Mouse (Mus musculus) intestine, embryonic 16.5 days (tissue): Measurements from ENCODE around the gene Uck2. TPM values are rescaled to one million over a fixed set of nuclear protein-coding genes. Genes with fewer than 3 reads are reported as not detected.

Experiments
- ATAC-seq: fragments of 200-750 bp; cut with Nextera tagmentation; 2 replicates; pipeline ENCODE4 v1.8.0; 2017; ENCODE audit warnings: moderate TSS enrichment, moderate library complexity
- H3K27ac ChIP-seq: fragments of 300-500 bp; sonication (generic); 2 replicates; pipeline ENCODE4 v1.5.1; 2014; ENCODE audit warnings: mild to moderate bottlenecking, low read length
- H3K27me3 ChIP-seq: fragments of 300-500 bp; sonication (generic); replicated peaks from 2 replicates; pipeline ENCODE4 v1.6.1; 2014; ENCODE audit warnings: low read length, control low read depth, mixed read lengths; ENCODE audit not compliant: control insufficient read depth, insufficient read depth
- H3K36me3 ChIP-seq: fragments of 300-500 bp; sonication (generic); 2 replicates; pipeline ENCODE4 v1.6.1; 2014; ENCODE audit warnings: low read length, control low read depth; ENCODE audit not compliant: control insufficient read depth, insufficient read depth
- H3K4me1 ChIP-seq: fragments of 300-500 bp; sonication (generic); 2 replicates; pipeline ENCODE4 v1.6.1; 2014; ENCODE audit warnings: low read length, control low read depth, mixed read lengths; ENCODE audit not compliant: control insufficient read depth, insufficient read depth
- H3K4me2 ChIP-seq: fragments of 300-500 bp; sonication (generic); 2 replicates; pipeline ENCODE4 v1.6.1; 2014; ENCODE audit warnings: low read depth, low read length, control low read depth
- H3K4me3 ChIP-seq: fragments of 300-500 bp; sonication (generic); 2 replicates; pipeline ENCODE4 v1.5.1; 2014; ENCODE audit warnings: mild to moderate bottlenecking, low read length
- H3K9ac ChIP-seq: fragments of 300-500 bp; sonication (generic); 2 replicates; pipeline ENCODE4 v1.6.1; 2014; ENCODE audit warnings: low read depth, low read length
- H3K9me3 ChIP-seq: fragments of 300-500 bp; sonication (generic); 2 replicates; pipeline ENCODE4 v1.6.1; 2016; ENCODE audit warnings: low read length, control low read depth; ENCODE audit not compliant: control insufficient read depth
- WGBS: fragments of 180-500 bp; shearing (Covaris S2); extraction: QIAGEN DNeasy Blood & Tissue Kit; methylation state at CpG from one replicate; pipeline ENCODE4 v1.1.7; 2014; 5-methylcytosine and 5-hydroxymethylcytosine counted together
- polyA plus RNA-seq: library from polyadenylated mRNA; unstranded; fragments of >200 nt; fragmentation: Nextera tagmentation; extraction: Ambion mirVana; gene quantifications from 2 replicates; pipeline ENCODE4 v1.2.1, GENCODE M21; 2015

Uck2 gene
- polyA plus RNA-seq, 1 experiment from 2014 or later: 36.8 TPM

DNA sequence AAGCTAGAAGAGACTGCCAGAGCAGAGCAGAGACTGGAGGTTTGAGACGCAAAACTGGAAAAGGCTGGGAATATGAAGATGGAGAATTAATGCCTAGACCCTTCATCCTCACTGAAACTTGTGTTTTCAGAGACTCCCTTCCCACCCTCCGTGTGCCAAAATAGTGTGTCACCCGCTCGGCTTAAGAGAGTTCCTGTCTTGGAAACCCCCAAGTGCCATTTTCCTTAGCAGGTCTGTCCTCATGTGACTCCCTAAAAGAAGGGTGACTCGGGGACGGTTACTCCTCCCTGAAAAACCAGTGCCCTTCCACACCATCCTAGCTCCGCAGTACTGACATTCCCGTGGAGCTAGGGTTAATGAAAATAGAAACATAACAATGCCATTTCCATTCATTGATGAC is 236 bp upstream of the Uck2 start:
- H3K36me3 ChIP-seq: no peaks in the 10 kb centered on the region

DNA sequence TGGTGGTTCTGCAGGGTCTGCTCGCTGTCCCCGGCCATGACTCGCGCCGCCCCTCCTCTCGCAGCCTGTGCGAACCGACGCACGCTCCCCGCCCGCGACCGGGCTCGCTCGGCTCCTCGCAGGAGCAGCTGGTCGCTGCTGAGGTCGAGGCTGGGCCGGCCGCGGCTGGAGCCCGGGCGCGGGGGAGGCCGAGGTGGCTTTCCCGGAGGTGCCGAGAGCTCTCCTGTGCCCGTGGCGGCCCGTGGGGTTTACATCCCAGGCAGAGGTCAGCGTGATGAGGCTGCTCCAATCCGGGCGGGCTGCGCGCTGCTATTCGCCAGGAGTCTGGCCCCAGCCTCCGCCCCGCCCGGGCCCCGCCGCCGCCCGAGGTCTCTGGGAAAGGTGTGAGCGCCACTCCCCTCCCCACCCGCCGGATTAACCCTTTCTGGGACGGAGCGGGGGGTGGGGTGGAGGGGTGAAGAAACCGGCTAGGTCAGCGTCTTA is 242 bp downstream of the Uck2 start:
- Histone ChIP-seq H3K4me1 (peaks cover 2% of the 10 kb centered on the region), H3K9ac (peak overlapping the region; percentile 82), H3K36me3 (no peaks in the 10 kb centered on the region), H3K27ac (peak overlapping the region; percentile 88), H3K27me3 (0 out of 2 replicates have a peak, but pooled peaks cover 13% of the 10 kb centered on the region), H3K9me3 (no peaks in the 10 kb centered on the region), H3K4me3 (peak overlapping the region; percentile 82), H3K4me2 (peak overlapping the region; percentile 64)
- WGBS: under 1% methylated on average over 51 of the region's 51 CpGs
- peak; percentile 93 for ATAC-seq

More for the DNA sequence above, 236 bp upstream of the Uck2 start:
- Histone ChIP-seq H3K9ac (peak overlapping the region; percentile 82), H3K9me3 (no peaks in the 10 kb centered on the region), H3K27ac (no peak overlapping the region), H3K27me3 (0 out of 2 replicates have a peak, but pooled peaks cover 14% of the 10 kb centered on the region), H3K4me1 (peaks cover 6% of the 10 kb centered on the region), H3K4me2 (peak overlapping the region; percentile 64), H3K4me3 (peak overlapping the region; percentile 82)
- ATAC-seq: no peak
- 2% methylated on average over 8 of the region's 8 CpGs for WGBS

DNA sequence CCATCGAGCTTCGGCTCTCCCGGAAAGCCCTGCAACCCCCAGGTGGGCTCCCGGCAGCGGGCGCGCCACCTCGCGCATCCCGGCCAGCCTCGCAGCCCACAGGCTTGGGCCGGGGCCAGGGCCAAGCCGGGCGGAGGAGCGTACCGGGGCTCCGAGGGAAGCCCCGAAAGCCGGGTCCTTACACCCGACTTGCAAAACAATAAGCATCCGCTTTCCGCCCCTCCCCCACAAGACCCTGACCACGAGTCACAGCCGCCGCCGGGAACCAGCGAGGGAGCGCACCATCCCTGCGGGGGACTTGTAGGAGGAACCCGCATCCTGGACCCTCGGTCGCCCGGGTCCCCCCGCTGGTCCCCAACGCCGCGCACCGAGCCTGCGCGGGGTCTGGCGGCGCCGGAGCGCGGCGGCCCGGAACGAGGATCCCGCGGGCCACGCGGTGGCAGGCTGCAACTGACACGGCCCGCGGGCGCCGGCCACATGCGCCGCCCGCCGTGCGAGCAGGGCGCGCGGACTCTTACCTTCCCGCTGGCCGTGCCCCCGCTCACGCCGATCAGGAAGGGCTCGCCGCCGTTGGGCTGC is 773 bp downstream of the Uck2 start:
- H3K4me2 ChIP-seq: peak overlapping the region; percentile 64
- peak overlapping the region; percentile 82 for H3K4me3 ChIP-seq
- peak overlapping the region; percentile 88 for H3K27ac ChIP-seq
- WGBS: under 1% methylated on average over 64 of the region's 73 CpGs
- H3K36me3 ChIP-seq: no peaks in the 10 kb centered on the region
- H3K27me3 ChIP-seq: 0 out of 2 replicates have a peak, but pooled peaks cover 10% of the 10 kb centered on the region
- no peaks in the 10 kb centered on the region for H3K4me1 ChIP-seq
- H3K9me3 ChIP-seq: no peaks in the 10 kb centered on the region
- ATAC-seq: peak; percentile 76
- peak overlapping the region; percentile 82 for H3K9ac ChIP-seq

DNA sequence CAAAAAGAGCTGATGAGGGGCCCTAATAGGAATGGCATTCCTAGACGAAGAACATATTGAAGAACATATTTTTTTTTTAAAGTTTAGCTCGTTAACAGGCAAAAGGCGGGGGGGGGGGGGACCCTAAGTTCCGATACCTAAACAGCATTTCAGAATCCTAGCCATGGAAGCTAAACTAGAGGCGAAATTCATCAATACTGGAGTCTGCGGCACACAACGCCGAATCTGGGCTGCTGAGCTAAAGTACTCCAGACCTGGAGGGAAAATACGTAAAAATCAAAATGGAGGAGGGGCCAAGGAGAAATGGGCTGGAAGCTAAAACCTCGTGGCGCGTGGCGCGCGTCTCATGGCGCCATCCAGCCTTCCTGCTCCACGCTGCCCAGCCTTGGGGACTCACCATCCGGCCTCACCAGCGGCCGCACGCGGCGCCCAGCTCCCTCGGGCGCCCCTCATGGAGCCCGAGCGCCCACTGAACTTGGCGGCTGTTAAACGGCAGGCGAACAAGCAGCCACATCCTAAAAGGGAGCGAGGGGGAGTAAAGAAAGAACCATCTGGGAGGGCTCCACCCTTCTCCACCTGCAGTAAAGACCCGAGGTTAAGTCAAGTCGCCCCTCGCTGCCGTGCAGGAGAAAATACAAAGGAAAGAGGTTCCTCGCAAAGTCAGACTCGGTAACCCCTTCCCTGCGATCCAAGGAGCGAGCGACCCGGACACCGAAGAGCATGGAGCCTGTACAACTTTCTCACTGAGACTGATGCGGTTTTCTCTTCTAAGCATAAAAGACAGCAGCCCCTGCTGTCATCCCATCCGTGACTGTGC is 1.5 kb downstream of the Uck2 start:
- peak; percentile 36 for ATAC-seq

DNA sequence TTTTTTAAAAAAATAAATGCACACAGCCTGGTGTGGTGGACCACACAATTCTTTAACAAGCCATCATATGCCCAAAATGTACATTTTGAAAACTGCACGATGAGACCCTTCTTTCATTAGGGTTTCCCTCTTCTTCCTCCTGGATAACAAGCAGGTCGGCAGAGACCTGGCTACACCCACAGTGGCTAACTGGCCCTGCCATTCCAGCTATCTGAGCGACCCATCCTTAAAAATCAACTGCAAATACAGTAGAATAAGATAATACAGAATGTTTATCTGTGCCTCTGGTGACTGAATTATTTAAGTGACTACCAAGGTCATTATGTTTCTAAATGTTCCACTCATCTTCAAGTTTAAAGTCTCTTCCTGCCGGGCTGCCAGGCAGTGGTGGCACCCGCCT is 2.4 kb downstream of the Uck2 start:
- H3K9me3 ChIP-seq: no peaks in the 10 kb centered on the region
- no peak for ATAC-seq
- 52% methylated on average over 5 of the region's 5 CpGs for WGBS

More for the DNA sequence above, 1.5 kb downstream of the Uck2 start:
- Histone ChIP-seq H3K9me3 (no peaks in the 10 kb centered on the region), H3K4me2 (peak overlapping the region; percentile 64), H3K27ac (peak overlapping the region; percentile 88), H3K4me3 (peak overlapping the region; percentile 82), H3K36me3 (no peaks in the 10 kb centered on the region), H3K27me3 (0 out of 2 replicates have a peak, but pooled peaks cover 6% of the 10 kb centered on the region), H3K4me1 (no peaks in the 10 kb centered on the region), H3K9ac (peak overlapping the region; percentile 82)
- 2% methylated on average over 44 of the region's 44 CpGs for WGBS

DNA sequence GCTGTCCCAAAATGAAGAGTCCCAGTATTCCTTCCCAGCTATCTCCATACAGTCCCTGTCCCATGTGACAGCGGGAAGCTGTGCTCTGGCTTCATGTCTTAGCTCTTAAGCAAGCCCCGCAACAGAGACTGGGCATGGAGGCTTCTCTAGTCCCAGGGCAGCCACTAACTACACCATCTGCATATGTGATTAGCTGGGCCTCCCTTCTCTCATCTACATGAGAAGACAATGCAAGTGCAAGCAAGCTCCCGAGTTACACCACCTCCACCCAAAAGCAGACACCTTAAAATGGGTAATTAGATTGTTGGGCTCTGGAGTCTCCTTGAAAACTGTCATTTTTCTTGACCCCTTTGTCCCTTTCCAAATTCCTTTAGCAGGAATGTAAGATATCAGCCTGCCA is 3.0 kb downstream of the Uck2 start:
- WGBS: 71% methylated on average over 3 of the region's 3 CpGs
- no peaks in the 10 kb centered on the region for H3K9me3 ChIP-seq
- ATAC-seq: no peak
- H3K27ac ChIP-seq: no peak overlapping the region
- H3K9ac ChIP-seq: no peak overlapping the region
- H3K4me2 ChIP-seq: no peak overlapping the region
- H3K27me3 ChIP-seq: 0 out of 2 replicates have a peak, but pooled peaks cover 2% of the 10 kb centered on the region
- H3K4me1 ChIP-seq: no peaks in the 10 kb centered on the region
- H3K36me3 ChIP-seq: no peaks in the 10 kb centered on the region
- H3K4me3 ChIP-seq: no peak overlapping the region

More for the DNA sequence above, 2.4 kb downstream of the Uck2 start:
- H3K4me1 ChIP-seq: no peaks in the 10 kb centered on the region
- 0 out of 2 replicates have a peak, but pooled peaks cover 6% of the 10 kb centered on the region for H3K27me3 ChIP-seq
- no peak overlapping the region for H3K9ac ChIP-seq
- no peak overlapping the region for H3K4me3 ChIP-seq
- H3K27ac ChIP-seq: no peak overlapping the region
- H3K36me3 ChIP-seq: no peaks in the 10 kb centered on the region
- peak overlapping the region; percentile 64; the same call in 1 of the 2 replicates for H3K4me2 ChIP-seq

DNA sequence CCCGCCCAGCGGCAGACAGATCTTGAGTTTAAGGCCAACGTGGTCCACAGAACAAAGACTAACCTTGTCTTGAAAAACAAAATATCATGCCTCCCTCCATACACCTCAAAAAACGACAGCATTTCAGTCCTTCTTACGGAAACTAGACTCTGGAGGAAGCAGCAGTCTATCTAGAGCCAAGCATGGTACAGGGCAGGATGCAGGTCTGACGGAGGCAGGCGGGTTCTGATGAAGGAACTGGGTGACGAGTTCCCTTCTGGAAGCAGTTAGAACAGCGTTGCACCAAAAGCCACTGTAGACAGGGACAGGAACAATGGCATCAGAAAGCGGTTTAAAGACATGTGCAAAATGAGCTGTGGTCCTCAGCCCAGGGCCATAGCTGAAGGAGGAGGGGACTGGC is 5.1 kb downstream of the Uck2 start:
- Histone ChIP-seq H3K9ac (no peak overlapping the region), H3K4me3 (no peak overlapping the region), H3K4me1 (no peaks in the 10 kb centered on the region), H3K4me2 (no peak overlapping the region), H3K27ac (no peak overlapping the region), H3K36me3 (no peaks in the 10 kb centered on the region), H3K27me3 (no peaks in the 10 kb centered on the region), H3K9me3 (no peaks in the 10 kb centered on the region)
- WGBS: 90% methylated on average over 10 of the region's 10 CpGs
- no peak for ATAC-seq

DNA sequence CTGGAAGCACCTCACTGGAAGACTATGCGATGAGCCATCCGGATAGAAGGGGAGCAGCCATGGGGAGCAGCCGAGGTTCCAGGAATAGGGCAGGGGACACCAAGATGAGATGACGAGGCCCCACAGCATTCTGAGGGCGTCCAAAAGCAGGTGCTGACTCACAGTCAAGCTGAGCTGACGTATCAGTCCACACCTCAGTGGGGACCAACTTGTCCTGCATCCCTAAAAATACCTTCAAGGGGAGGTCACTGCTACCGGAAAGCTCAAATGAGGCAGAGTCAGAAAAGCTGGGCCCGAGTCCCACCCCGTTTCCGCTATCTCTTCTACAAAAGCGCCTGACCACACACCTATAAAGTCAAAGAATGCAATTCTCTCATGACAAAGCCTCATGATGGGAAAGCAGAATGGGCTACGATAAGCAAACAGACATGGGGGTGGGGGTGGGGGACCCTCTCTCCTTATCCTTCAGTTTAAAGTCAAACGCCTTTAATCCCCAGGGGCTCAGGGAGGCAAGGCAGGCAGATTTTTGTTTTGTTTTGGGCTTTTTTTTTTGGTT is 5.9 kb downstream of the Uck2 start:
- H3K9me3 ChIP-seq: no peaks in the 10 kb centered on the region
- H3K27ac ChIP-seq: no peak overlapping the region
- no peaks in the 10 kb centered on the region for H3K27me3 ChIP-seq
- H3K9ac ChIP-seq: no peak overlapping the region
- H3K4me3 ChIP-seq: no peak overlapping the region
- WGBS: 83% methylated on average over 13 of the region's 13 CpGs
- no peak overlapping the region for H3K4me2 ChIP-seq
- ATAC-seq: no peak
- H3K4me1 ChIP-seq: peaks cover 2% of the 10 kb centered on the region
- H3K36me3 ChIP-seq: no peaks in the 10 kb centered on the region

DNA sequence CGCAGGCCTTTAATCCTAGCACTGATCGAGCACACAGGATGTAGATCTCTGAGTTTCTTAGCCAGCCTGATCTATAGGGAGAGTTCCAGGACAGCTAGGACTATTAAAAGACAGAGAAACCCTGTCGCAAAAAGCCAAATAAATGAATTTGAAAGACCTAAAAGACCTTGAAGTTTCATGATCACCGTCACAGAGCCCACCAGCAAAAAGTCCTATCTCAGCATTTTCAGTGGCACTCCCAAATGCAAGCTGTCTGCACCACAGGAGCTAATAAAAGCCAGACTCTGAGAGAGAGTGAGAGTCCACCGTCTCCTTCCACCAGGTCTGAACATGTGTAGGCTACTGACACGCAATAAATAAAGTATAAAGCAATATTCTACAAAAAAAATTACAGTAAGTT is 6.7 kb downstream of the Uck2 start:
- no peak for ATAC-seq
- Histone ChIP-seq H3K27me3 (no peaks in the 10 kb centered on the region), H3K9ac (no peak overlapping the region), H3K9me3 (no peaks in the 10 kb centered on the region), H3K4me3 (no peak overlapping the region), H3K36me3 (no peaks in the 10 kb centered on the region), H3K4me1 (peaks cover 10% of the 10 kb centered on the region), H3K4me2 (no peak overlapping the region), H3K27ac (no peak overlapping the region)
- 71% methylated on average over 6 of the region's 6 CpGs for WGBS
